In the genomic region with DNA sequence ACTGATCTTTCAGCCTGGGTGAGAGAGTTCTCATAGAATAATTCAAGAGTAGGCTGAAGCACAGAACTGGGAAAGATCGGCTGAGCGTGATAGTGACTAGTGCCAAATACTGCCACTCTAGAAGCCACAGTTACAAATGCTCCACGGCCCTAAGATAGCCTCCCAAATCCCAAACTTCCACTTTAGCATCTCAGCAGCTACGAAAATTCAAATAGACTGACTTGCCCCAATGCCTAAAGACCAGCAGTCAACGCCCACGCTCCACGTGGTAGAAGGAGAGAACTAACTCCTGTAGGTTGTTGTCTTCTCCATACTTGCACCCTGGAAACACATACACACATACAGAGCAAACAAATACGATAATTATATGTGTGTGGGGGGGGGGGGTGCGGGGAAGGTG, we compare ENCODE assay signal across 14 mouse cellular contexts. TPM values are rescaled to one million over a fixed set of nuclear protein-coding genes. Genes with fewer than 3 reads are reported as not detected.
A peak's percentile ranks its signal among the peaks of the same experiment; 100 is the strongest.
DNase-seq lines count a peak whose midpoint lies in the region; ATAC-seq and TF ChIP-seq lines count a peak whose summit lies in the region.
"Had no signal": no experiment of that assay in that cellular context is flagged by ENCODE, and none has a peak within 500 bp of the region (broad histone marks: within the 10 kb centered on the region; RNA-seq: fewer than 3 reads in every experiment).

No protein-coding gene starts in this region.

- peaks cover 11% of the 10 kb centered on the region for H3K27me3 ChIP-seq in lung, embryonic 15.5 days
- peaks cover 10% of the 10 kb centered on the region; the same call in 1 of the 2 replicates for H3K27me3 ChIP-seq in embryonic facial prominence, embryonic 13.5 days

- peak overlapping the region; percentile 5; the same call in 1 of the 2 replicates for H3K4me2 ChIP-seq in lung, embryonic 15.5 days
- peak overlapping the region; percentile 9; the same call in 1 of the 2 replicates for H3K4me2 ChIP-seq in embryonic facial prominence, embryonic 13.5 days

- no peak for ATAC-seq in lung, embryonic 15.5 days (ENCODE audit: borderline replicate concordance, extremely low read depth, low FRiP score, low TSS enrichment)
- ATAC-seq in embryonic facial prominence, embryonic 13.5 days (ENCODE audit: insufficient number of reproducible peaks, insufficient read depth, low FRiP score, low TSS enrichment, low read depth): peak; percentile 18; the same call in 1 of the 2 replicates
- ATAC-seq in megakaryocyte progenitor cell, adult 5-6 weeks (replicated peaks; ENCODE audit: poor library complexity): peak; percentile 35; the same call in 1 of the 2 replicates
- ATAC-seq: inflammation-experienced regulatory T-cells, adult 6 months; Patski had no signal

- H3K27ac ChIP-seq in gastrocnemius, adult 2 months: peak overlapping the region; percentile 96
- H3K27ac ChIP-seq in lung, embryonic 15.5 days: no peak overlapping the region
- H3K27ac ChIP-seq in embryonic facial prominence, embryonic 13.5 days: 0 out of 2 replicates have a peak overlapping the region, but pooled peaks have one; percentile 33

- intact Hi-C loops in gastrocnemius, adult 2 months (cut with DNase I): no loop called here

- no peaks in the 10 kb centered on the region for H3K9me3 ChIP-seq in lung, embryonic 15.5 days
- no peaks in the 10 kb centered on the region for H3K9me3 ChIP-seq in embryonic facial prominence, embryonic 13.5 days
- H3K9me3 ChIP-seq: megakaryocyte, embryonic 14.5 days had no signal

- H3K4me3 ChIP-seq in gastrocnemius, adult 2 months: no peak overlapping the region
- no peak overlapping the region for H3K4me3 ChIP-seq in lung, embryonic 15.5 days
- H3K4me3 ChIP-seq in embryonic facial prominence, embryonic 13.5 days: no peak overlapping the region
- H3K4me3 ChIP-seq: megakaryocyte, embryonic 14.5 days had no signal

- 37% methylated on average over 8 of the region's 9 CpGs for WGBS in lung, embryonic 15.5 days
- 39% methylated on average over 9 of the region's 9 CpGs for WGBS in embryonic facial prominence, embryonic 13.5 days

- no peaks in the 10 kb centered on the region for H3K36me3 ChIP-seq in lung, embryonic 15.5 days
- H3K36me3 ChIP-seq in embryonic facial prominence, embryonic 13.5 days: no peaks in the 10 kb centered on the region

- DNase-seq in gastrocnemius, adult 2 months: no peak
- DNase-seq in gastrocnemius, postnatal 25 days: no peak
- DNase-seq in lung, postnatal 36 days: no peak
- DNase-seq in adrenal gland, postnatal 14 days: no peak
- DNase-seq in right cerebral cortex, postnatal 10 days (ENCODE audit: low spot score in 2 of 2): no peak
- DNase-seq: adrenal gland, adult 8-10 months; B cell, adult 2 months; kidney, postnatal 14 days had no signal

- H3K9ac ChIP-seq in lung, embryonic 15.5 days: no peak overlapping the region
- H3K9ac ChIP-seq in embryonic facial prominence, embryonic 13.5 days: no peak overlapping the region

- no peak for TF ChIP-seq CTCF in gastrocnemius, adult 2 months (IDR thresholded peaks at IDR 0.05)

- H3K4me1 ChIP-seq in lung, embryonic 15.5 days: peaks cover 6% of the 10 kb centered on the region; the same call in 1 of the 2 replicates
- peaks cover 8% of the 10 kb centered on the region for H3K4me1 ChIP-seq in embryonic facial prominence, embryonic 13.5 days

RNA-seq across cellular contexts. Expression of gene Serbp1, which starts 8.5 kb away (rescaled TPM):
- total RNA-seq in gastrocnemius, adult 2 months (2021): 100 to 1,000 TPM; 283 to 348 TPM
- 100 to 1,000 TPM; 265 to 268 TPM for total RNA-seq in gastrocnemius, postnatal 25 days (2021)
- polyA plus RNA-seq in lung, embryonic 15.5 days (2015; fragmentation: Nextera tagmentation; extraction: Ambion mirVana): 374 and 403 TPM in 2 replicates
- polyA plus RNA-seq in embryonic facial prominence, embryonic 13.5 days (2015; fragmentation: Nextera tagmentation; extraction: Ambion mirVana): 432 TPM in 2 replicates
- 1,237 and 1,242 TPM in 2 replicates for total RNA-seq in megakaryocyte progenitor cell, adult 5-6 weeks (2015)
- 2,350 and 2,917 TPM in 2 replicates for total RNA-seq in megakaryocyte progenitor cell, adult 5-6 weeks (2017)
- total RNA-seq in adrenal gland, postnatal 14 days (2021): 434 and 450 TPM in 2 replicates
